Mouse (Mus musculus) embryo, embryonic 10.5 days (tissue): ENCODE results near the gene Nkap.
"Not testable (repeated sequence)": the region's sequence is repeated elsewhere in the genome, so short reads cannot be mapped to it uniquely, and the experiment has no call there.

Experiments used
- DNase-seq: peaks from one replicate; pipeline ENCODE4 v3.0.0-alpha.2; 2015; ENCODE audit warnings: low spot score

Nkap gene

GRCm38 (mm10) chrX:37126671-37127358, at the start of gene Nkap:
Gene Nkap, plus strand, starts transcription at chrX:37126795.
- peak; percentile 82 for DNase-seq

DNA sequence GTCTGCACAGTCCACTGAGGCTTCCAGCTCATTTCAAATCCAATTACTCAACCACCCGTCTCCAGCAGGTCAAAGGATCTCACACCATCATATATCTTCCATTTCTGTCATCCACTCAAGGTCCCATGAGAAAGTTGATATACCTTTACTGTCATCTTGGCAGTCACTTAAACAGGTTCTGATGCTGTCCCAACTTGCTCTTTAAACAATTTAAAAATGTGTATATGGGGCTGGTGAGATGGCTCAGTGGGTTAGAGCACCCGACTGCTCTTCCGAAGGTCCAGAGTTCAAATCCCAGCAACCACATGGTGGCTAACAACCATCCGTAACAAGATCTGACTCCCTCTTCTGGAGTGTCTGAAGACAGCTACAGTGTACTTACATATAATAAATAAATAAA, 46.2 kb upstream of the Nkap start:
- DNase-seq, result not testable (repeated sequence)

- no peak for DNase-seq
These were observed 45.4 kb upstream of the Nkap start for GRCm38 (mm10) chrX:37081194-37081593.

- DNase-seq, result no peak
These were observed 42.2 kb upstream of the Nkap start for GRCm38 (mm10) chrX:37084318-37084926.

- DNase-seq, result peak; percentile 92
These were observed 41.5 kb upstream of the Nkap start, which contains the start of gene Rpl39 for GRCm38 (mm10) chrX:37084927-37085660. Gene Rpl39, minus strand, starts transcription at chrX:37085402.

GRCm38 (mm10) chrX:37085665-37086064, 40.9 kb upstream of the Nkap start:
- DNase-seq, result no peak

DNA sequence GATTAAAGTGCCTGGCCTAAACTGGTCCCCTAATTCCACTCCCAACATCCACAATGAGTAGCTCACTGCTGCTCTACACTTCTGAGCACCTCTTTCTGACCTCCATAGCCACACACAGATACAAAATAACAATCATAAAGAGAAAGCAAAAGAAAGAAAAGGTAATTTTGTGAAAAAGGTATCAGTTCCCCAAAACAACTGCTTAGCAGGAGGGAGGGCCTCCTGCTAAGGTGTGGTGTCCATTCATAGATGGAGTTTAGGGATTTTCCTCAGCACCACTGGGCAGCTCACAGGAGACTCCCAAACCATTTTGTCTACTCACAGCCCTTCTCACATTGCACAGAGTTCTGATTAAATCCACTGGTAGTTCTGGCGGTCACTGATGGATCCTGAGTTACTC, 37.8 kb upstream of the Nkap start:
- no peak for DNase-seq

DNA sequence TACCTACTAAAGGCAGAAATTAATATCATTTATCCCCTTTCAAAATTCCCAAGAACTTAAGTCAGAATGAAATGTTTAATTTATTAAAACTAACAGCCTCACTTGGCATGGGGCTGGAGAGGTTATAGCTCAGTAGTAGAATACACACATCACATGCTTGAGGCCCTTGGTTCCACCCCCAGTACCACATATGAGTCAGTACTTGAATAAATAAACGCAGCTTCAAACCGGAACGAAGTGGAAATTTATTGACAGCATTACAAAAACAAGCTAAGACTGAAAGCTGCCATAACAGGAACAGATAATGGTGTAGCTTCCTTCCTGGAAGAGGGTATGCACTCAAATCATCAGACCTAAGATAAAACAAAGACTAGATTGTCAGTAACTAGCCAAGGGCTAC, 35.1 kb upstream of the Nkap start:
- DNase-seq, result no peak

- DNase-seq, result no peak
These were observed 31.4 kb upstream of the Nkap start for GRCm38 (mm10) chrX:37095106-37095768.

DNA sequence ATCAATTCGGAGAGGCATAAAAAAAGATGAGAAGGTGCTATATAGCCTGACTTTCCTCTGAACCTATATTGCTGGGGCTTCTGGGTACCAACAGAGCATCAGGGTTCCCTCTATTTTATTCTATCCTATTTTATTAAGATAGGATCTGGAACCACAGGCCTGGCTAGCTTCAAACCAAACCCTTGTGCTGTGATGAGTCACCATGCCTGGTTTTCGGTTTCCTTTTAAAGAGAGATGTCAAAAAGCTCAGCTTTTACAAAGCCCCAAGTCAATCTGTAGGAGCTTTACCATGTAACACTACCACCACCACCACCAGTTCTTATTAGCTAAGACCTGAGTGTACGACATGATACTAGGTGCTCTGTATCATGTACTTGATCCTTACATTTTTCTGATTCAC, 27.9 kb upstream of the Nkap start:
- no peak for DNase-seq

DNA sequence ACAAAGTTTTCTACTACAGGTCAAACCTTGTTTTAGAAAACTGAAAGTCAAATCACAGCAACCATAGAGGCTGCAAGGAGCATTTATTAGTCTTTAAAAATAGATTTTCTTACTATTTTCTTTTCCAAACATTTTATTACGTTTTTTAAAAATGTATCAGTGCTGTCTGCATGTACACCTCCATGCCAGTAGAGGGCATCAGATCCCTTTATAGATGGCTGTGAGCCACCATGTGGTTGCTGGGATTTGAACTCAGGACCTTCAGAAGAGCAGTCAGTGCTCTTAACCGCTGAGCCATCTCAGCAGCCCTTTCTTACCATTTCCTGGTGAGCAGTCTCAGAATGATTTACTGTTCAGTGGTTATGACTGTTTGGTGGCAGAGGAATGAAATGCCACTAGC, 22.8 kb upstream of the Nkap start:
- DNase-seq, result no peak

- DNase-seq, result no peak
These were observed 16.9 kb upstream of the Nkap start for GRCm38 (mm10) chrX:37109526-37110192.

GRCm38 (mm10) chrX:37110193-37110880, 16.3 kb upstream of the Nkap start, which contains the start of gene Upf3b:
Gene Upf3b, minus strand, starts transcription at chrX:37110322.
- DNase-seq, result peak; percentile 96

- DNase-seq, result no peak
These were observed 15.8 kb upstream of the Nkap start for GRCm38 (mm10) chrX:37110881-37111193.

DNA sequence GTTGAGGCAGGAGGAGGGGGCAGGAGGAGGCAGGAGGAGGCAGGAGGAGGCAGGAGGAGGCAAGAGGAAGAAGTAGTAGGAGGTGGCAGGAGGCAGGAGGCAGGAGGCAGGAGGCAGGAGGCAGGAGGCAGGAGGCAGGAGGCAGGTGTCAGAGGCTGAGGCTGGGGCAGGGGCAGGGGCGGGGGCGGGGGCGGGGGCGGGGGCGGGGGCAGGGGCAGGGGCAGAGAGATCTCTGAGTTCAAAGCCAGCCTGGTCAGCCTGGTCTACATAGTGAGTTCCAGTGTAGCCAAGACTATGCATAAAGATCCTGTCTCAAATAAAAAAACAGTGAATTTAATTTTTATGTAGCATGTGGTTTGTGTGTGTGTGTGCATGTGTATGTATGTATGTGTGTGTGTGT, 9.5 kb upstream of the Nkap start:
- no peak for DNase-seq

DNA sequence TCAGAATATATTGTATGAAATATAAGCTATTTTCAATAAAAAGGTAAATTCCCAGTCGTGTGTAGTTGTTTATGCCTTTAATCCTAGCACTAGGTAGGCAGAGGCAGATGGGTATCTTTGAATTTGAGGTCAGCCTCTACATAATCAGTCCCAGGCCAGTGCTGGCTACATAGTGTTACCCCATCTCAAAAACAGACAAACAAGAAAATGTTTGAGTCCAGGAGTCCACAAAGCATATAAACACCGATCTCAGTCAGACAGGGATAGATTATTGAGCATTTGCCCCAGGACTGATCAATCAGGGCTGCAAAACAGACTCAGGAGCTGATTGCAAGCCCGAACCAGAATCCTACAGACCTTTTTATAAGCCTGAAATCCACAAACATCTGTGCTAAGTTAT, 7.0 kb upstream of the Nkap start:
- no peak for DNase-seq

- DNase-seq, result no peak
These were observed 6.4 kb upstream of the Nkap start for GRCm38 (mm10) chrX:37120212-37120611.

DNA sequence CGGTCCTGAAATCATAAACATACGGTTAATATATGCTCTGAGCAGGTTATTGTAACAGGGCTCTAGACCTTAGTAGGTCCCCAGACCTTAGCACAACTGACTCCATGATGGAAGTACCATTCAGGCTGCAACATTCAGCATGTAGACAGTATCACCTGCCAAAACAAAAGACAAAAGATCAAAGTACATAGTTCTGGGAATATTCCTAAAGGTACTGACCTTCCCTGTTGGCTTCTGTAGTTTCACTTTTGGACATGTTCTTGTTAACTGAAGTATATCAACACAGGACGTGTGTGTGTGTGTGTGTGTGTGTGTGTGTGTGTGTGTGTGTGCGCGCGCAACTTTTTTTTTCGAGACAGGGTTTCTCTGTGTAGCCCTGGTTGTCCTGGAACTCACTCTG, 1.1 kb upstream of the Nkap start:
- no peak for DNase-seq

DNA sequence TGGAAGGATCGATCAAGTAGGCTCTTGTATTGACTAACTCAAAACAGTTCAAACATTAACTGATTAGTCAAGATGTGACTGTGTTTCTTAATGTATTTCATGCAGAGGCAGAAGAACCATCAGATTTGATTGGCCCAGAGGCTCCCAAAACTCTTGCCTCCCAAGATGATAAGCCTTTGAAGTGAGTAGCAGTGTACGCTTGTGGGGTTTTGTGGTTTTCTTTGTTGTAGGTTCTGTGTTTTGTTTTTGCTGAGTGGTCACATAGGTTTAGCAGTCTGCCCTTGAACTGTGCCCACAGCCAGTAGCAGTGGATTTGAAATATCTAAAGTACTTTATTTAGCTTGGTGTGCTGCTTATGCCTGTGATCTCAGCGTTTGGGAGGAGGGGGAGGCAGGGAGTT, 15.1 kb downstream of the Nkap start:
- no peak for DNase-seq

DNA sequence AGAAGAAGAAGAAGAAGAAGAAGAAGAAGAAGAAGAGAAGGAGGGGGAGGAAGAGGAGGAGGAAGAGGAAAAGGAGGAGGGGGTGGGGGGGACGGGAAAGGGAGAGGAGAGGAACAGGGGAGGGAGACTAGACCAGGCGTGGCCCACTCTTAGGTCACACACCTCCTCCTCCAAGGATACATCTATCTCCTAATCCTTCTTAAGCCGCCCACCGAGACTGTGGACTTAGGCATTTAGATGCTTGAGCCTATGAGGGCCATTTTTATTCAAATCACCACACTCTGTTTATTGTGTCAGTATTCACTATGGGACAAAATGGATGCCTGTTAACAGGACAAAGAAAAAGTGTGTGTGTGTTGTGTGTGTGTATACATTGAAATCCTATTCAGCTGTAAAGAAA, 17.9 kb downstream of the Nkap start:
- not testable (repeated sequence) for DNase-seq

DNA sequence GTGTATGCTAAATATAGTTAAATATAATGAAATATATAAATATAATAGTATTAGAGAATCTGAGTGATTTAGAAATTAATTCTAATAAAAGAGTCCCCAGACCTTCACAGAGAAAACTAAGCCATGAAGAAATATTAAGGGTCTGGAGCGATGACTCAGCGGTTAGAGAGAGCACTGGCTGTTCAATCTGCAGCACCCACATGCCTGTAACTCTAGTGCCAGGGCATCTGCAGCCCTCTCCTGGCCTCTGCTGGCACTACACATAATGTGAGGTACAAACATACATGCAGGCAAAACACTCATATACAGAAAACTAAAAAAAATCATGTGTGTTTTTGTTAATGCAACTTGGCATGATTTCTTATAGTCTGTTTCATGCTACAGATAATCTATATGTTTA, 18.4 kb downstream of the Nkap start:
- no peak for DNase-seq

DNA sequence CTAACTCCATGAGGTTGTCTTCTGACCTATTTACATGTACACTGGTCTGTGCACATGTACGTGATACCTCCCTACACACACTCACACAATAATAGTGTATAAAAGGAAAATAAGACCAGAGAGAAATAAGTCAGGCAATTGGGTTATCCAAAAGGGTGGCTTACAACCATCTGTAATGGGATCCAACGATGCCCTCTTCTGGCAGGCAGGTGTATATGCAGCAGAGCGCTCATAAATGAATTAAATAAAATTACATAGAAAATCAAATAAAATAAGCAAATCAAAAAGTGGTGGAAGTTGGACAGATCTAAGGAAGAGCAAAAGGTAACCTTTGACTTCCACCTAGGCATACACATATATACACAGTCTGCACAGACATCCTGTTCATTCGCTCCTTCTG, 31.2 kb downstream of the Nkap start:
- DNase-seq, result no peak
